Mouse (Mus musculus): ENCODE results near the gene Gm2000. TPM values are rescaled to one million over a fixed set of nuclear protein-coding genes. Genes with fewer than 3 reads are reported as not detected.

The Gm2000 gene
- polyA plus RNA-seq (2012; rRNA removed; ENCODE audit: low replicate concordance), result 2.9 and 8.3 TPM in 2 replicates

DNA sequence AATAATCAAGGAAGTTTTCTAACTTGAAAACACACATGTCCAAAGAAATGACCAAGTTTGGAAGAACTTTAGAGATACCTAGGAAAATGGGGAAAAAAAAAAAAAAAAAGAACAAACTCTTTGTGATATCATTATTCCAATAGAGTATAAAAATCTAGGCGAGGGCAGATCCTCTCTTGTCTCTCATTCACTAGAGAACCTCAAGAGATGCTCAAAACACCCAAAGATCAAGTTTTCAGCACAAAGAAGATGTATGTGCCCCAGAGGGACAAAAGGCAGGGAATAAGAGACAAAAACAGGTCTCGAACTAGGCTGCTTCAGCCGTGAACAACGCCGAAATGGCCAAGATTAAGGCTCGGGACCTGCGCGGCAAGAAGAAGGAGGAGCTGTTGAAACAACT is at the start of gene Gm2000:
TSS of gene Gm2000 (plus strand) at position 301 of the 400 bp plus-strand sequence.

Other genes with a start within 250 kb of the Gm2000 start
- not detected in 2 replicates for gene Fam163a, start 161.0 kb upstream of the Gm2000 start, polyA plus RNA-seq (2012; rRNA removed; ENCODE audit: low replicate concordance)
- gene Tdrd5, start 62.4 kb upstream of the Gm2000 start, polyA plus RNA-seq (2012; rRNA removed; ENCODE audit: low replicate concordance), result 0.04 TPM in 1 of 2 replicates, not detected in the other
- not detected in 2 replicates for gene Nphs2, start 55.3 kb upstream of the Gm2000 start, polyA plus RNA-seq (2012; rRNA removed; ENCODE audit: low replicate concordance)
- 0.10 TPM in 1 of 2 replicates, not detected in the other for gene Axdnd1, start 55.1 kb downstream of the Gm2000 start, polyA plus RNA-seq (2012; rRNA removed; ENCODE audit: low replicate concordance)
- gene Soat1, start 108.3 kb downstream of the Gm2000 start, polyA plus RNA-seq (2012; rRNA removed; ENCODE audit: low replicate concordance), result 19.3 and 44.4 TPM in 2 replicates
- 13.3 and 17.2 TPM in 2 replicates for gene Gm10031, start 158.0 kb downstream of the Gm2000 start, polyA plus RNA-seq (2012; rRNA removed; ENCODE audit: low replicate concordance)
- 8.1 and 9.2 TPM in 2 replicates for gene Abl2, start 192.7 kb downstream of the Gm2000 start, polyA plus RNA-seq (2012; rRNA removed; ENCODE audit: low replicate concordance)